Mouse (Mus musculus) layer of hippocampus, adult 11-12 months (tissue): ENCODE data around the gene Hist1h2ad.
"Not testable (repeated sequence)": the region's sequence is repeated elsewhere in the genome, so short reads cannot be mapped to it uniquely, and the experiment has no call there.

Source experiments
- DNase-seq: peaks from one replicate; pipeline ENCODE4 v3.0.0; 2022; ENCODE audit warnings: low spot score

The Hist1h2ad gene

DNA sequence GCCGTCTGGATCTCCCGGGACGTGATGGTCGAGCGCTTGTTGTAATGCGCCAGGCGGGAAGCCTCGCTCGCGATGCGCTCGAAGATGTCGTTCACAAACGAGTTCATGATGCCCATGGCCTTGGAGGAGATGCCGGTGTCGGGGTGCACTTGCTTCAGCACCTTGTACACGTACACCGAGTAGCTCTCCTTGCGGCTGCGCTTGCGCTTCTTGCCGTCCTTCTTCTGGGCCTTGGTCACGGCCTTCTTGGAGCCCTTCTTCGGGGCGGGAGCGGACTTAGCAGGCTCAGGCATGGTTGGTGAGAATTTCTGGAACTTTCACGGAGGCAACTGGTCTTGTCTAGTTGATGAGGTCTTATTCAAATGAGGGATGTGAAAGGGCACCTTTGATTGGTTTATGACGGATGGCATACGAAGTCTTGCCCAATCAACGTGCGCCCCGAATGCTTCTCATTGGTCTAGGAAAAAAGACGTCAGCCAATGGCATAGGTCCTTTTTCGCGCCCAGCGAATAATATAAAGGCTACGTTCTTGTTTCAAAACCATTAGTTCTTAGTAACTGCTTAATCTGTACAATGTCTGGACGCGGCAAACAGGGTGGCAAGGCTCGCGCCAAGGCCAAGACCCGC, at the start of gene Hist1h2ad, which contains the start of gene Hist1h2bf:
TSS of gene Hist1h2ad (plus strand) at position 484 of the 627 bp plus-strand sequence.
TSS of gene Hist1h2bf (minus strand) at position 299 of the 627 bp plus-strand sequence.
- DNase-seq, result peak; percentile 93

DNA sequence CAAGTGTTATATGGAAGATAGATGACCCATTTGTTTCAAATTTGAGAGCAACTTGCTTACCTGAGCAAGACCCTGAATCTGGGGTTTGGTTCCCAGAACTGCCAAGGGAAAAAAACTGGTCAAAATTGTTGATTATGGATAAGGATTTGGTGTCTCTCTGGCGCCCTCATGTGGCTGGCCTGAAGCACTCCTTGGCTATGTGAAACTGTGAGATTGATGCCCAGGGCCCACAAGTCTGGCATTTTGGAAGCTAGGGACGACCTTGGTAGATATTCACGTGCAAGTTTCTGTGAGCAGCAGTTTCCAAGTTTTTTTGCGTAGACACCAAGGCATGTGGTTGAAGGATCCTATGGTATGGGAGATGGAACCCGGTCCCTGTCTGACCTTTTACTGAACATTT, 49.5 kb upstream of the Hist1h2ad start:
- DNase-seq, result peak; percentile 63

DNA sequence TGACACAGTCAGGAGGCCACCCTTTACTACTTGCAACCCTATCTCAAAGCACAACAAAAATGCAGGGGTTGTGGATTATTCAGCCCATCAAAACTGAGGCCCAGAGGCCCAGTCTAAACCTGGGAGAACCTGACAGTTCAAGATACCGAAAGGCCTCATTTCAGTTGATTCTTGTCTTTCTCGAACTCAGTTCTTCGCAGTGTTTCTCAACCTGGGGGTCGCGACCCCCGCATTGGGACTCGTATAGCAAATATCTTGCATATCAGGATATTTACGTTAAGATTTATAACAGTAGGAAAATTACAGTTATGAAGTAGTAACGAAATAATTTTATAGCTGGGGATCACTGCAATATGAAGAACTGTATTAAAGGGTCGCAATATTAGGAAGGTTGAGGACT, 48.3 kb upstream of the Hist1h2ad start:
- DNase-seq, result no peak

DNA sequence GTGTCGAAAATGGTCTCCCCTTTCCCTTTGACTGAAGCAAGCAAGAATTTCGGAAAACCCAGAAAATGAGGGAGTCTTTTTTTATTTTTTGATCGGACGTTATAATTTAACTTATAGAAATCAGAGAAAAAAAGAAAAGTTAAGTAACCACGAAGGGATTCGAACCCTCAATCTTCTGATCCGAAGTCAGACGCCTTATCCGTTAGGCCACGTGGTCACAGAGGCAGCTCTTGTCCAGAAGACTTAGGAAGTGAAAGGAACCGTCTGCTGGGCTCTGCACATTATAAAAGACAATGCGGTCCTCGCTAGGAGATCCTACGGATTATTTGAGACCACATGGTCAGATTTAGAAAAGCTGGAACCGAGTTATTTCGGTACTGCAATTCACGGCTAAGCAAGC, 47.9 kb upstream of the Hist1h2ad start:
- peak; percentile 96 for DNase-seq

DNA sequence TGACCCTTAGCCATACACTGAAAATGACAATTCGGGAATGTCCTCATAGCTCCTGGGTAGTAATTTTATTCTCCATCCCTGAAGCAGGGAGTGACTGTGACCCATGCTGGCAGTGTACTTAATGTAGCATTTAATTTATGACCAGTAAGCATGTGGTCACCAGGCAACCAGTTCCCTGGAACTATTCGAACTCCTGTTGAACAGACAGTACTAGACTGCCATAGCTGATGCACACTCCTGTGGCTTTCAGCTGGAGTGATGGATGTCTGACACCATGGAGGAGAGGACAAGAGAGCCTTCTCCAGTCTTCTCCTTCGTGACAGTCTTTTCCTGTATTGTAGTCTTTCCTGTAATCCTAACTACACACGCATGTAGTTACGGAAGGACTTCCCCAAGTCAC, 45.2 kb upstream of the Hist1h2ad start:
- no peak for DNase-seq

DNA sequence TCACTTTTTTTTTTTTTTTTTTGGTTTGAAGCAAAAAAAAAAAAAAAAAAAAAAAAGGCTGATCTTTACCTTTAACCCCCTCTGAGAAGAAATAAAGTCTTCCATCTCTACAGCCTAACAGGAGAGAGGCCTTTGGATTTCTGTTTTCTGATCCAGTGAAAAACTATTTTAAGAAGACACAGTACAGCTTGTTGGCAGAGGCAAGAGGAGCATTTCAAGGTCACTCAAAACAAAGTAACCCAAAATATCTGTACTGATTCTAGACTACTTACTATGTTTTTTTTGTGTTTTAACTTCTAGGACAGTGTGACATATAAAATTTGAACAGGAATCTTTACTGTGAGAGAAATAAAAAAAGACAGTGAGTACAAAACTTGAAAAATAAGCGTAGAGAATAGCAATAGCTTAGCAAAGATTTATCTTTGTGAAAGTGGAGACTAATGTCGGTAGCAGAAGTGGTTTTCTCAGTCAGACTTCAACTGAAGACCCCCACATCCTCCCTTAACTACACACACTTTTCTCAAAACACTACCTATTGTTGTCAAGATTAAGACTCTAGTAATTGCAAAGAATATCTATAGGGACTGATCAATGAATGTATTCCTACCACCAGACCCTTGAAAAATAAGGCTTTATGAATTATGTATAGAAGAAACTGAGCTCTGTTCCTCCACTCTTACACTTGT, 44.6 kb upstream of the Hist1h2ad start:
- no peak for DNase-seq

- peak; percentile 80 for DNase-seq
Measured at GRCm38 (mm10) chr13:23530181-23530900, 43.8 kb upstream of the Hist1h2ad start.

DNA sequence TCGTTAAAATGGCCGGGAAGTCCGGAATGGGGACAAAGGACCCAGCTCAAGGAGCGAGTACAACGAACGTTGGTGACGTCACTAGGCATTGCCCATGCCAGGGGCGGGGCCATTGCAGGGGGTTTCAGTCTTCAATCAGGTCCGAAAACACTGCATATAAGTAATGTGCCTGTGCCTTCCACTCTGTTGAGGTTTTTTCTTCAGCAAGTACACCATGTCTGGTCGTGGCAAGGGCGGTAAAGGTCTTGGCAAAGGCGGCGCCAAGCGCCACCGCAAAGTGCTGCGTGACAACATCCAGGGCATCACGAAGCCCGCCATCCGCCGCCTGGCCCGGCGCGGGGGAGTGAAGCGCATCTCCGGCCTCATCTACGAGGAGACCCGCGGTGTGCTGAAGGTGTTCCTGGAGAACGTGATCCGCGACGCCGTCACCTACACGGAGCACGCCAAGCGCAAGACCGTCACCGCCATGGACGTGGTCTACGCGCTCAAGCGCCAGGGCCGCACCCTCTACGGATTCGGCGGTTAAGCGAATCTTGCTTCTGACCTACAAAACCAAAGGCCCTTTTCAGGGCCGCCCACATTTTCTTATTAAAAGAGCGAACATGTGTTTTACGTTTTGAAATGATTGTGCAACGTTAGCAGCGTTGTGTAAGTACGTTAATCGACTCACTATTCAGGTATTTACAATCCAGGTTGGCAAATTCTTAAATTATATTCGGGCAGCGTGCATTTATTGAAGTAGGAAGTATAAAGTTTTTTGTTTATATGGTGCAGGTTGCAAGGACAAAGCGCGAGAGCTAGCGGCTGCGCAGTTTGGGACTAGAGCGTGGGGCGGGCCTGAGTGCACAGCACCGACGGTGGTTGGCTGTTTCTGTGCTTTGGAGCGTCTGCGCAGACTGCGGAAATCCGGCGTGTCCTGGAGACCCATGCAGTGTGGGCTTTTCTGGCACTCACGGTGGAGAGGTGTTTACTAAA, 43.0 kb upstream of the Hist1h2ad start, which contains the start of gene Hist1h4h:
TSS of gene Hist1h4h (plus strand) at position 150 of the 975 bp plus-strand sequence.
- DNase-seq, result peak; percentile 98

DNA sequence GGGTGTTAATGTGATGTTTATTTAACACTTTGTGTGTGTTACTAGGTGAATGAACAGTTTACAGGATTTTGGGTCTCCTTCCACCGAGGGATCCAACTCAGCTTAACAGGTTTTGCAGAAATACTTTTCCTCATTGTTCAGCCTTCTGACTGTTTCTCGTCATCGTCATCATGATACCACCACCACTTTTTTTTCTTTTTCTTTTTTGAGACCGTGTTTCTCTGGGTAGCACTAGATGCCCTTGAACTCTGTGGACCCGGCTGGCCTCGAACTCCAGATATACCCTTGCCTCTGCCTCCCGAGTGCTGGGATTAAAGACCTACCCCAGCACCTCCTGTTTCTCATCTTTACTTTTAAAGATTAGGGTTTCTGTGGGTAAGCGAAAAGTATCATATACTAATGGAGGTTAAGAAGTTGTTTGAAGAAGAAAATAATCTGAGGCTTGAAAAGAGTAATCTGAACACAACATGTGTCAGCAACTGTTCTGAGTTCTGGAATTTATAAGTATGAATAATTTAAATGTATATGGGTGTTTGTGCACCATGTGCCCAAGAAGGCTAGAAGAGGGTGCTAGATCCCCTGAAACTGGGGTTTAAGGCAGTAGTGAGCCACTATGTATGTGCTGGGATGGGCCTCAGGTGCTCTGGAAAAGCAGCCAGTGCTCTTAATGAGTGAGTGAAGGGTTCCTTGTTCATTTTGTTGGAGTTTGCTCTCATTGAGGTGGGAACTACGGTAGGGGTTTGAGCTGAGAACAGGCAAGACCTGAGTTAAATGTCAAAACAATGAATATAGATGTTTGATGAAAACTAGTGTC, 41.7 kb upstream of the Hist1h2ad start:
- no peak for DNase-seq

- peak; percentile 80 for DNase-seq
Measured at GRCm38 (mm10) chr13:23533560-23534367, 40.4 kb upstream of the Hist1h2ad start, which contains the start of gene Hist1h2af. Gene Hist1h2af (plus strand): TSS chr13:23533906.

GRCm38 (mm10) chr13:23534368-23535131, 39.6 kb upstream of the Hist1h2ad start:
- no peak for DNase-seq

DNA sequence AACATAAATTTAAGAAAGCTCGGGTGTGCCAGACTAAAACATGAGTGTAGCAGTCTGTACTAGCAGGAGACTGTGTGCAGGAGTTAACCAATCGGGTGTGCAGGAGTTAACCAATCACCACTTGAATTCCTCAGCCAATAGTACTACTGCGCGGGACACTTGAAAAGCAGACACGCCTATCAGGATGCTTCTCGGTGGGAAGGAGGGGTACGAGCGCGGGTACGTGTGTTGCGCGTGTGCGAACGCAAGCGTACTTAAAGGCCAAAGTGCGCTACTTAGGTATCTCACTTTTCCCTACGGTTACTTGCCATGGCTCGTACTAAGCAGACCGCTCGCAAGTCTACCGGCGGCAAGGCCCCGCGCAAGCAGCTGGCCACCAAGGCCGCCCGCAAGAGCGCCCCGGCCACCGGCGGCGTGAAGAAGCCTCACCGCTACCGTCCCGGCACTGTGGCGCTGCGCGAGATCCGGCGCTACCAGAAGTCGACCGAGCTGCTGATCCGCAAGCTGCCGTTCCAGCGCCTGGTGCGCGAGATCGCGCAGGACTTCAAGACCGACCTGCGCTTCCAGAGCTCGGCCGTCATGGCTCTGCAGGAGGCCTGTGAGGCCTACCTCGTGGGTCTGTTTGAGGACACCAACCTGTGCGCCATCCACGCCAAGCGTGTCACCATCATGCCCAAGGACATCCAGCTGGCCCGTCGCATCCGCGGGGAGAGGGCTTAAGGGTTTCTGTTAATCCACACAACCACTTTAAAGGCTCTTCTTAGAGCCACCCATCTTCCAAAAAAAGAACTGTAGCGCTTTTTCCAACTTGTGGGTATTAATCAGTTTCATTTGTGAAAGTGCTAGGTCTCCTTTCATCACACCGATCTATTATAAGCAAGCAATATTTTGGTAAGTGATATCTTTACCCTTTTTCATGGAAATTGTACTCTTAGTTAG, 38.8 kb upstream of the Hist1h2ad start, which contains the start of gene Hist1h3g:
TSS of gene Hist1h3g (plus strand) at position 286 of the 939 bp plus-strand sequence.
- DNase-seq, result peak; percentile 91

DNA sequence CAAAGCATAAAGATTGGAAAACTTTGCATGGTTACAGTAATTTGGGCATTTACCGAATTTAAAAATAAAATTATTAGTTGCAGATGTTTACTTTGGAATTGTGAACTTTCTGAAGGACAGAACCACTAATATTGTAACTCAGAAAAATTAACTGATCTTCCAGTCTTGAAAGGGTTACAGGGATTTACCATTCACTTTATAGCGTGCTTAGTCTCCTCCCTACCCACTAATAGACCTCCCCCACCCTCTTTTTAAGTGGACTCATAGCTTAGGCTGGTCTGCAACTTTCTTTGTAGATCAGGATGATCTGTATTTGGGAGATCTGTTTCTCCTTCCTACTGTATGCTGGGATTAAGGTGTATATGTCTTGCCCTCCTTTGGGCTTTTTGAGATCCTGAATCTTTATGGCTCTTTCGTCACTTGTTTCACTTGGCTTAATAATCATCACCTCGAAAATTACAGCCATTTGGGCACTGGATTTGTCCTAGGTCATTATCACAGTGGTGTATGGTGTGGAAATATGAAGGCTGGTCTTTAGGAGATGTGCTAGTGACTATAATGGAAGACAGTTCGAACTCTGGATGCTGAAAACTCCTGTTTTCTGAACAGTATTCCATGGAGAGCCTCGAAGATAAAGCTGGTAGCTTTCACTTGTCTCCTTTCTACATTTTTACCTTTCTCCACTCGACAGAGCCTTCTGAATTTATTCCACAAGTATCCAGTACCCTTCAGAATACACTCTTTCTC, 37.9 kb upstream of the Hist1h2ad start:
- DNase-seq, result no peak

DNA sequence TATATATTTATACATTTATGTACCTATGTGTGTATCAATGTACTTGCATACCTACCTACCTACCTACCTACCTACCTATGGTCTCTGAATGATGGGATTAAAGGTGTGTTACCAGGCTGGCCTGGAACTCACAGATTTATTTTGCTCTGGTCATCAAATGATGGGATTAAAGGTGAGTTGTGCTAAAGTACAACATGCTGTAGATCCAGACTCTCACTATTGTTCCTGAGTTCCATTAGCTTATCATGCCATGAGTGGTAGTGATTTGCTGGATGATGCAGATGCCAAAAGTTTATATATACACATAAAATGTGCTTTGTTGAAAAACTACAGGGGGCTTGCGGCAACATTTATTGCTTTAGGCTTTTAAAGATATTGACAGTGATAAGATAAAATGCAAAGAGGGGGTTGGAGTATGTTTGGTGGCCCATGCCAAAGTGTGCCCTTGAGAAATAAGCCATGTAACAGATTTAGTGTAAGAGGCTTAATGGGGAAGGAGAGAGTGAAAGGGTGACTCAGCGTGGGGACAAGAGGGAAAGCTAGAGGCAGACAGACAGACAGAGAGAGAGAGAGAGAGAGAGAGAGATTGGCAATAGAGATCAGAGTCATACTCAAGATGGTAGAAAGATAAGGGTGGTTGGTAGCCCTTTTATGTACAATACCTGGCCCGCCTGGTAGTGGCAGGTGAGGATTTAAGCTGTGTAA, 37.0 kb upstream of the Hist1h2ad start:
- no peak for DNase-seq

DNA sequence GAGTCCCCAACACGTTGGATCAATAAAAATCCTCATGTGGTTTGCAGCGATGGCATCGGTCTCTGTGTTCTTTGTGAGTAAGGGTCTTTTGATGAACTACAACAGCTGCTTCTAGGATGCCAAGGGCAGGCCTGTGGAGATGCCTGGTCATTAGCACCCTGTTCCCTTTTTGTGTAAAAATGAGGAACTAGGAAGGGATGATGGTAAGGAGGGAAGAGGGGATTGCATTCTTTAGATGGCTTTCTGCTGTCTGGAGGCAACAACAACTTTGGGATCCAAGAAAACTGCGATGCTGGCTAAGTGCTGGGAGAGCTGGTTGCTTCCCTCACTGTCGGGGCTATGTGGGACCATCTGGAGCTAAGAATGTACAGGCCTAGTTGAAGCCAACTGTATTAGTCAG, 35.9 kb upstream of the Hist1h2ad start:
- DNase-seq, result no peak

DNA sequence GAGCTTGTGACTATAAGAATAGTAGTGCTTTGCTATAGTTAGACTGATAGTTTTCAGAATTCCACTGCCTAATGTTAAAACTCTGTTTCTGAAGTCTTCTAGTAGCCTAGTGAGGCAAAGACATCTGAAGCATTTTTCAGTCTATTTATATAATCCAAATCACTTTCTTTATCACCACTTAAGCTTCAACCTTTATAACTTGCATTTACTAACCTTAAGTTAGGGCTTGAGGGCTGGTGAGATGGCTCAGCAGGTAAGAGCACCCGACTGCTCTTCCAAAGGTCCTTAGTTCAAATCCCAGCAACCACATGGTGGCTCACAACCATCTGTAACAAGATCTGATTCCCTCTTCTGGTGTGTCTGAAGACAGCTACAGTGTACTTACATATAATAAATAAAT, 34.4 kb upstream of the Hist1h2ad start:
- DNase-seq, result not testable (repeated sequence)
